Mouse (Mus musculus) cerebellum, postnatal 25 days (tissue): Measurements from ENCODE around the gene Bmpr1b.
A peak's percentile ranks its signal among the peaks of the same experiment; 100 is the strongest.

Source experiments
- DNase-seq, 2 experiments: peaks; one replicate each; pipeline ENCODE4 v3.0.0; 2021; ENCODE audit warnings: mixed read lengths in 2 of 2

The Bmpr1b gene

GRCm38 (mm10) chr3:142019716-142020115 lies 149.5 kb downstream of the Bmpr1b start:
- DNase-seq = no peak

- DNase-seq = no peak
Observed at GRCm38 (mm10) chr3:141984548-141984947, 184.7 kb downstream of the Bmpr1b start.

GRCm38 (mm10) chr3:141981613-141982432 lies 187.4 kb downstream of the Bmpr1b start:
- DNase-seq = peak; percentile 15 to 18

GRCm38 (mm10) chr3:141966244-141966643 lies 203.0 kb downstream of the Bmpr1b start:
- DNase-seq = no peak

- DNase-seq = no peak
Observed at GRCm38 (mm10) chr3:141952931-141953330, 216.3 kb downstream of the Bmpr1b start.

GRCm38 (mm10) chr3:141950642-141951041 lies 218.6 kb downstream of the Bmpr1b start:
- no peak for DNase-seq

- no peak for DNase-seq
Observed at GRCm38 (mm10) chr3:141948506-141948905, 220.7 kb downstream of the Bmpr1b start.

GRCm38 (mm10) chr3:141948096-141948495 lies 221.1 kb downstream of the Bmpr1b start:
- no peak for DNase-seq

GRCm38 (mm10) chr3:141946846-141947245 lies 222.4 kb downstream of the Bmpr1b start:
- no peak for DNase-seq

- DNase-seq = no peak
Observed at GRCm38 (mm10) chr3:141943317-141943742, 225.9 kb downstream of the Bmpr1b start.

GRCm38 (mm10) chr3:141940207-141940606 lies 229.0 kb downstream of the Bmpr1b start:
- no peak for DNase-seq

GRCm38 (mm10) chr3:141936594-141937272 lies 232.5 kb downstream of the Bmpr1b start:
- peak in 1 of 2 experiments; percentile 11 for DNase-seq

- DNase-seq = peak; percentile 53 to 70
Observed at GRCm38 (mm10) chr3:141932956-141933355, 236.3 kb downstream of the Bmpr1b start.

GRCm38 (mm10) chr3:141931372-141932092 lies 237.7 kb downstream of the Bmpr1b start:
- DNase-seq = peak; percentile 29 to 40

- no peak for DNase-seq
Observed at GRCm38 (mm10) chr3:141923442-141923841, 245.8 kb downstream of the Bmpr1b start.

GRCm38 (mm10) chr3:141921161-141921560 lies 248.1 kb downstream of the Bmpr1b start:
- DNase-seq = no peak

GRCm38 (mm10) chr3:141919661-141920060 lies 249.6 kb downstream of the Bmpr1b start:
- DNase-seq = no peak

GRCm38 (mm10) chr3:141917166-141917565 lies 252.1 kb downstream of the Bmpr1b start:
- DNase-seq = no peak

GRCm38 (mm10) chr3:141915995-141916394 lies 253.2 kb downstream of the Bmpr1b start:
- DNase-seq = no peak

- no peak for DNase-seq
Observed at GRCm38 (mm10) chr3:141914588-141914987, 254.6 kb downstream of the Bmpr1b start.

GRCm38 (mm10) chr3:141909136-141909535 lies 260.1 kb downstream of the Bmpr1b start:
- DNase-seq = no peak

GRCm38 (mm10) chr3:141905903-141906623 lies 263.2 kb downstream of the Bmpr1b start:
- DNase-seq = no peak

GRCm38 (mm10) chr3:141900361-141900760 lies 268.9 kb downstream of the Bmpr1b start:
- no peak for DNase-seq
